Mouse (Mus musculus) forebrain, embryonic 15.5 days (tissue): ENCODE measurements around the gene Rcn1. TPM values are rescaled to one million over a fixed set of nuclear protein-coding genes. Genes with fewer than 3 reads are reported as not detected.
A peak's percentile ranks its signal among the peaks of the same experiment; 100 is the strongest.

Experiments
- ATAC-seq: fragments of 200-750 bp; cut with Nextera tagmentation; replicated peaks from 2 replicates; pipeline ENCODE4 v1.8.0; 2017; ENCODE audit warnings: mild to moderate bottlenecking, moderate TSS enrichment, moderate library complexity
- H3K27ac ChIP-seq: fragments of 300-500 bp; sonication (generic); replicated peaks from 2 replicates; pipeline ENCODE4 v1.5.1; 2015; ENCODE audit warnings: mild to moderate bottlenecking, inconsistent platforms
- H3K27me3 ChIP-seq: fragments of 300-500 bp; sonication (generic); 2 replicates; pipeline ENCODE4 v1.6.1; 2015; ENCODE audit warnings: inconsistent platforms
- H3K36me3 ChIP-seq: fragments of 300-500 bp; sonication (generic); 2 replicates; pipeline ENCODE4 v1.6.1; 2015; ENCODE audit warnings: mild to moderate bottlenecking, inconsistent platforms
- H3K4me1 ChIP-seq: fragments of 300-500 bp; sonication (generic); 2 replicates; pipeline ENCODE4 v1.6.1; 2015; ENCODE audit warnings: inconsistent platforms
- H3K4me2 ChIP-seq: fragments of 300-500 bp; sonication (generic); replicated peaks from 2 replicates; pipeline ENCODE4 v1.6.1; 2015; ENCODE audit warnings: mild to moderate bottlenecking, inconsistent platforms
- H3K4me3 ChIP-seq: fragments of 300-500 bp; sonication (generic); 2 replicates; pipeline ENCODE4 v1.5.1; 2015; ENCODE audit warnings: mild to moderate bottlenecking, inconsistent platforms
- H3K9ac ChIP-seq: fragments of 300-500 bp; sonication (generic); replicated peaks from 2 replicates; pipeline ENCODE4 v1.6.1; 2015; ENCODE audit warnings: mild to moderate bottlenecking, inconsistent platforms
- H3K9me3 ChIP-seq: fragments of 300-500 bp; sonication (generic); 2 replicates; pipeline ENCODE4 v1.6.1; 2016; ENCODE audit warnings: inconsistent platforms
- WGBS: fragments of 180-500 bp; shearing (Covaris S2); methylation state at CpG from one replicate; pipeline ENCODE4 v1.1.7; 2015; ENCODE audit warnings: mixed read lengths; 5-methylcytosine and 5-hydroxymethylcytosine counted together
- polyA plus RNA-seq: library from polyadenylated mRNA; unstranded; fragments of >200 nt; fragmentation: Nextera tagmentation; extraction: Ambion mirVana; gene quantifications from 2 replicates; pipeline ENCODE4 v1.2.1, GENCODE M21; 2015

Rcn1 gene
- polyA plus RNA-seq, 1 experiment from 2014 or later, result 53.8 TPM

DNA sequence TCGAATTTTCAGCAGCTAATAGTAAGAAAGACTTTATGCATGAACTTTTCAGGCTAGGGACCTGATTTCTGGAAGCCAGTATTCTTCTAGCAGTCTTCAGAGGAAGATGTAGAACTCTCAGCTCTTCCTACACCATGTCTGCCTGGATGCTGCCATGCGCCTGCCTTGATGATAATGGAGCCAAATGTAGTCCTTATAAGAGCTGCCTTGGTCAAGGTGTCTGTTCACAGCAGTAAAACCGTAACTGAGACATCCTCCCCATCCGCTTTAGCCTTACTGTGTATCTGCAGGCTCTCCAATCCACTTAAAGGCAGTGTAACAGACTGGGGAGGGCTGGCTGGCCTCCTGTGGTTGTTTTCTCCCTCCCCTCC is 7.7 kb downstream of the Rcn1 start:
- no peaks in the 10 kb centered on the region for H3K9me3 ChIP-seq
- no peak overlapping the region for H3K4me3 ChIP-seq
- no peaks in the 10 kb centered on the region for H3K4me1 ChIP-seq
- no peak overlapping the region for H3K27ac ChIP-seq
- ATAC-seq, result no peak
- WGBS, result 77% methylated on average over 4 of the region's 4 CpGs
- no peak overlapping the region for H3K4me2 ChIP-seq
- no peaks in the 10 kb centered on the region for H3K27me3 ChIP-seq
- H3K9ac ChIP-seq, result no peak overlapping the region
- no peaks in the 10 kb centered on the region for H3K36me3 ChIP-seq

DNA sequence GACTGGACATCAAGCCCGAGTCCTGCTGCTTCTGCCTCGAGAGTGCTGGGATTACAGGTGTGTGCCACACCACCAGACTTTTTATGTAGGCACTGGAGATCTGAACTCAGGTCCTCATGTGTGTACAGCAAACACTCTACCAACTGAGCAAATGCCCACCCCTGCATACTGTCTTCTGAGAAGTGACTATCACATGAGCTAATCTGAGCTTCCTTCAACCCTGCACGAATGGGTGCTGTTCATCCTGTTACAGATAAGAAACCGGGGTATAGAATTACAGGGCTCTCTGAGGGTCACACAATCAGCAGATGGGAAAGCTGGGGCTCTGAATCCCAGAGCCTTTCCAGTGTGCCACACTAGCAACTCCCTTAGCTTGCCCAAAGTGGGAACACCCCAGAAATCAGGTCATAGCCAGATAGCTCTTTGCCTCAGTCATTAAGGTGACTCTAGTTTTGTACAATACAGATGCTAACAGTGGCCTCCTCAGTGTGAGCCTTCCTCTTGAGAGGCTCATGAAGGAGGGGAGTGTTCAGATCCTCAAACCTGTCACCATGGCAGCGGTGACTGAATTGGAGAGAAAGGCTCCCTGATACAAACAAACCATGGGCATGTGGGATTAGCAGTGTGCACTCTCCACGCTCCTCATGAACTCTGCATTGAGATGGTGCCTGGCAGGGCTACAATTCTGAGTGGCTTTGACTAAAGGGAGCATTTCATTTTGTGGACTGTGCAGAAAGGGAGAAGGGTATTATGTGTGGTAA is 8.3 kb downstream of the Rcn1 start:
- peak; percentile 66 for ATAC-seq
- Histone ChIP-seq H3K4me2 (no peak overlapping the region), H3K27me3 (no peaks in the 10 kb centered on the region), H3K9me3 (no peaks in the 10 kb centered on the region), H3K36me3 (no peaks in the 10 kb centered on the region), H3K27ac (no peak overlapping the region), H3K4me1 (no peaks in the 10 kb centered on the region), H3K4me3 (no peak overlapping the region), H3K9ac (no peak overlapping the region)
- WGBS, result 76% methylated on average over 6 of the region's 6 CpGs

DNA sequence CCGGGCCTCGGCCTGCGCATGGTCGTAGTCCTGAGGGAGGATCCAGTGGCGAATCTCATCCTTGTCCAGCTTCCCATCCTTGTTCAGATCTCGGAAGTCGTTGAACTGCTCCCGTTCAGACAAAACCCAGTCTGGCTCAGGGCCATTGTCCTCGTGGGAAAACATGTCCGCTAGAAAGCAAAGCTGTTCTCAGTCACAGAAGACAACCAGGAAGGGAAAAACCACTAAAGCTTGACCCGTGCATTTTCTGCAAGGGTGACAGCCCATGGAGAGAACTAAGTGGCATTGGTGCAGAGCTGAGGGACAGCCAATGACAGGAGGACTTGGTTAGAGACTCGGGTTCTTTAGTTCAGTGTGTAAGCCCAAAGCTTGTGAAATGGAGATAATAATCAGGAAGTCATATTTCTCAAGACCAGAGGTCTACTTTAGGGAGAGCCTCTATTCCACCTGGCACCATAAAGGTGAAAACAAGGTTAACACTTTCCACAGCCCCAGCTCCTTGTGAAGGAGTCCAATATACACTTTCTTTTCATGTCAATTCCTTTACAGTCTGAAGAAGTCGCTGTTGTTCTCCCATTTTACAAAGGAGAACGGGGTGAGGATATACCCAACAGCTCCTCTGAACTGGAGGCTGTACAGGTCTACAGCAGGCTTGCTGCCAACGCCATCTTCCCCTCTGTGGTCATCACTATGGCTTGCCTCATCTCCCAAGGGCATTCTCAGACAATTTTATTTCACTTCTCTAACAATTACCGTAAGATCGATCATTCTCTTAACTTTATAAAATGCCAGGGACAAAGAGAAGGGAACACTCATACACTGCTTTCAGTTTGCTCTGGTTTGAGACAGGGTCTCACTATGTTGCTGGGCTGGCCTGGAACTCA is 9.9 kb downstream of the Rcn1 start:
- H3K36me3 ChIP-seq, result no peaks in the 10 kb centered on the region
- 87% methylated on average over 17 of the region's 17 CpGs for WGBS

GRCm38 (mm10) chr2:105386418-105386817 is 12.7 kb downstream of the Rcn1 start:
- WGBS, result 90% methylated on average over 4 of the region's 4 CpGs
- ATAC-seq, result no peak
- no peak overlapping the region for H3K4me3 ChIP-seq
- no peak overlapping the region for H3K9ac ChIP-seq
- no peak overlapping the region for H3K27ac ChIP-seq
- no peak overlapping the region for H3K4me2 ChIP-seq
- H3K9me3 ChIP-seq, result no peaks in the 10 kb centered on the region
- no peaks in the 10 kb centered on the region for H3K36me3 ChIP-seq
- H3K4me1 ChIP-seq, result no peaks in the 10 kb centered on the region
- no peaks in the 10 kb centered on the region for H3K27me3 ChIP-seq

More for the DNA sequence above, 9.9 kb downstream of the Rcn1 start:
- Histone ChIP-seq H3K4me3 (no peak overlapping the region), H3K9me3 (no peaks in the 10 kb centered on the region), H3K9ac (no peak overlapping the region), H3K4me1 (no peaks in the 10 kb centered on the region), H3K27me3 (no peaks in the 10 kb centered on the region), H3K4me2 (no peak overlapping the region), H3K27ac (no peak overlapping the region)
- ATAC-seq, result no peak

DNA sequence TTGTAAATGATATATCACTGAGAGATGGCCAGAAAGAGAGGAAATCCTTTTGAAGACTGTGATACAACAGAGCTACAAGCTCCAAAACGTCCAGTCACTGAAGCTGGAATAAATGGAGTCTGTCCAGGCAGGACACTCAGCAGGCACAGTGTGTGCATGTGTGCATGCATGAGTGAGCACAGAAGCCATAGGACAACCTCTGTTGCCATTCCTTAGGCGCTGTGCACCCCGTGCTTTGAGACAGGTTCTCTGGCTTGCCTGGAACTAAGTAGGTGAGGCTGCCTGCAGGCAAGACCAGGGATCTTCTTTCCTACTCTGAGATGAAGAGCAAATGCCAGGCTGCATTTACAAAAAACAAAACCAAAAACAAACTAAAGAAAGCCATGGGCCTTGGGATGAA is 14.1 kb downstream of the Rcn1 start:
- H3K4me2 ChIP-seq, result no peak overlapping the region
- WGBS, result 80% methylated on average over 3 of the region's 3 CpGs
- no peak for ATAC-seq
- H3K4me3 ChIP-seq, result no peak overlapping the region
- H3K27ac ChIP-seq, result no peak overlapping the region
- no peaks in the 10 kb centered on the region for H3K4me1 ChIP-seq
- no peaks in the 10 kb centered on the region for H3K36me3 ChIP-seq
- no peak overlapping the region for H3K9ac ChIP-seq
- no peaks in the 10 kb centered on the region for H3K9me3 ChIP-seq
- no peaks in the 10 kb centered on the region for H3K27me3 ChIP-seq

DNA sequence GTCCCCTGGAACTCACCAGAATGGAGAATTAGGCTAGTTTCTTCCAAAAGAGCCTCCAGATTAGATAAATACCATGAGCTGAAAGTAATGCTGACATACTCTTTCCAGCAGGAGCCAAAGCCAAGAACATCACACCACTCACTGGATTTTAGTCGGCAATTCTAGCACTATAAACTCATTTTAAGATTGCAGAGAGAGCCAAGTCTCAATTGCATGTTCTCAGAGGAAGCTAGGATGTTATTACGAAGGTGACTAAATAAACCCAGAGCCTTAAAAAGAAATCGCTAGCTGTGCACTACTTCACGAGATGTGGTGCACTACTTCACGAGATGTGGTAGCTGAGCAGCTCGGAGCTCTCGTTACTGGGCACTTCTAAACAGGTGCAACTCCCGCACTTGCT is 16.1 kb downstream of the Rcn1 start:
- Histone ChIP-seq H3K27me3 (no peaks in the 10 kb centered on the region), H3K9me3 (no peaks in the 10 kb centered on the region), H3K4me3 (no peak overlapping the region), H3K27ac (no peak overlapping the region), H3K9ac (no peak overlapping the region), H3K4me1 (no peaks in the 10 kb centered on the region), H3K36me3 (no peaks in the 10 kb centered on the region), H3K4me2 (no peak overlapping the region)
- 82% methylated on average over 8 of the region's 8 CpGs for WGBS
- no peak for ATAC-seq

DNA sequence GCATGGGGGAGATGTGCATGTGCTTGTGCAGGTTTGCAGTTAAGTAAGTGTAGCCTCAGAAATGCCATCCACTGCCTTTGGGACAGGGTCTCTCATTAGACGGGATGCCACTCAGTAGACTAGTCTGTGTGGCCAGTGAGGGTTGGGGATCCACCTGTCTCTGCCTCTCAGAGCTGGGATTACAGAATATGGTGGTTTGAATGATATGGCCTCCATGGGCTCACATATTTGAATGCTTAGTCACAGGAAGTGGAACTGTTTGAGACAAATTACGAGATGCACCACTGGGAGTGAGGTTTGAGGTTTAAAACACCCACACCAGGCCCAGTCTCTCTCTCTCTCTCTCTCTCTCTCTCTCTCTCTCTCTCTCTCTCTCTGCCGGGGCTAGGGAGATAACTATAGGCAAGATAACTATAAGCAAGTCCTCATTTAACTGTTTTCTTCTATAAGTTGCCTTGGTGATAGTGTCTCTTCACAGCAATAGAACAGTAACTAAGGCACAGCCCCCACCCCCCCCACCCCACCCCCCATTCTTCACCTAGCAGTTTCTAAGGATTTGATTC is 18.3 kb downstream of the Rcn1 start:
- H3K9ac ChIP-seq, result no peak overlapping the region
- H3K27ac ChIP-seq, result no peak overlapping the region
- no peak for ATAC-seq
- H3K4me3 ChIP-seq, result no peak overlapping the region
- no peaks in the 10 kb centered on the region for H3K9me3 ChIP-seq
- H3K4me2 ChIP-seq, result no peak overlapping the region
- H3K4me1 ChIP-seq, result no peaks in the 10 kb centered on the region
- 84% methylated on average over 3 of the region's 3 CpGs for WGBS
- H3K27me3 ChIP-seq, result no peaks in the 10 kb centered on the region
- no peaks in the 10 kb centered on the region for H3K36me3 ChIP-seq

DNA sequence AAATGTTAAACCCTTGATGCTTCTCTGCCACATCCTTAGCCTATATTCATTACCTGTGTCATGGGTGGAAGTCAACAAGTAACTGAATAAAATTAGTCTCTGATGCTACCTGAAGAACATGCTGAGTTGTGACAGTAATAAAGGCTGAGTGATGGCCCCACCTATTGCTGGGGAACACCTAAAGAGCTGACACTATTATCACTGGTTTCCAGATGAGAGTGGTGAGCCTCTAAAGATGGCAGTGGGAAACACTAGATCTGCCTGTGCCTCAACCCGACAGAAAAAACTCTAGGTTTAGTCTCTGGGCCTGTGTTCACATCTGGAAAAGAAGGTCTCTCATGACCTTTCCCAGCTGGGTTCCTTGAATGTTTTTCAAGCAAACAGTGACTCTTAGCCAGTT is 19.4 kb downstream of the Rcn1 start:
- Histone ChIP-seq H3K4me3 (no peak overlapping the region), H3K27ac (no peak overlapping the region), H3K4me2 (no peak overlapping the region), H3K9me3 (no peaks in the 10 kb centered on the region), H3K27me3 (no peaks in the 10 kb centered on the region), H3K4me1 (no peaks in the 10 kb centered on the region), H3K36me3 (no peaks in the 10 kb centered on the region), H3K9ac (no peak overlapping the region)
- 81% methylated on average over 1 of the region's 1 CpGs for WGBS
- no peak for ATAC-seq

DNA sequence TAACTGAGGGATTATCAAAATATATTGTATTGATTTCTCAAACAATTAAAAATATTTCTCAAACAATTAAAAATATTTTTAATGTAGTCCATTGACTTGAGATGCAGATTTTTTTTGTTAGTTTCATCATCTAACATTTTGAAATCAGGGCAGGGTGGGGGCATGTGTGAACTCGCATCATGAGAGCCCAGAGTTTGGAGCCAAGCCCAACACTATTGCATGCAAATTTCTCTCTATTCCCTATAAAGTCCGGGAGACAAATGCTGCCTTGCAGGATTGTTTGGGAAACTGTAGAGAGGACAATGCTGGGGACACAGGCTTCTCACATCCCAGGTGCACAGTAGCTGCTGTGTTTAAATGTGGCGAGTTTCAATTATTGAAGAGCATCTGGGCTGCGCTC is 23.4 kb downstream of the Rcn1 start:
- WGBS, result 80% methylated on average over 4 of the region's 4 CpGs
- H3K4me2 ChIP-seq, result no peak overlapping the region
- H3K9me3 ChIP-seq, result no peaks in the 10 kb centered on the region
- H3K4me1 ChIP-seq, result peaks cover 3% of the 10 kb centered on the region
- H3K27ac ChIP-seq, result no peak overlapping the region
- no peak overlapping the region for H3K9ac ChIP-seq
- H3K4me3 ChIP-seq, result no peak overlapping the region
- no peaks in the 10 kb centered on the region for H3K27me3 ChIP-seq
- H3K36me3 ChIP-seq, result no peaks in the 10 kb centered on the region
- ATAC-seq, result no peak

GRCm38 (mm10) chr2:105375261-105375660 is 23.9 kb downstream of the Rcn1 start:
- H3K4me3 ChIP-seq, result no peak overlapping the region
- peaks cover 7% of the 10 kb centered on the region for H3K4me1 ChIP-seq
- H3K9me3 ChIP-seq, result no peaks in the 10 kb centered on the region
- no peak overlapping the region for H3K27ac ChIP-seq
- H3K27me3 ChIP-seq, result no peaks in the 10 kb centered on the region
- H3K4me2 ChIP-seq, result no peak overlapping the region
- WGBS, result 90% methylated on average over 7 of the region's 7 CpGs
- H3K36me3 ChIP-seq, result no peaks in the 10 kb centered on the region
- H3K9ac ChIP-seq, result no peak overlapping the region
- ATAC-seq, result no peak

DNA sequence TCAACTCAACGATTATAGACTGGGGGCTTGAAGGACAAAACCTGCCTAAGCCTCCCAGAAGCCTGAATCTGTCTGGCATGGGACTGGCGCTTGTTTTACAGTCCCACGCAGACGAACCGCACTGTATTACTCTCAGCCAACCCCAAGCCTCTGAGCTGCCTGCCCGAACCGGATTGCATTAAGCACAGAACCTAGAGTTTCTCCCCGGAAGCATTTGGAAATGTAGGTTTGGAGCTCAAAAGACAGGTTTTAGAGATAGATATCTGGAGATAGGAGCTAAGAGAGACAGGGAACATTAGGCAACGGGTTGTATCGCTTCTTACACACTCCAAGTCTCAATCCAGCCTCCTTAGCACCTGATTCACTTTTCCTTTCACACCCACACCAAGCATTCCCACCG is 25.5 kb downstream of the Rcn1 start:
- no peaks in the 10 kb centered on the region for H3K9me3 ChIP-seq
- no peak overlapping the region for H3K9ac ChIP-seq
- H3K27me3 ChIP-seq, result no peaks in the 10 kb centered on the region
- H3K4me2 ChIP-seq, result no peak overlapping the region
- H3K27ac ChIP-seq, result no peak overlapping the region
- 90% methylated on average over 11 of the region's 11 CpGs for WGBS
- no peaks in the 10 kb centered on the region for H3K36me3 ChIP-seq
- H3K4me1 ChIP-seq, result peaks cover 12% of the 10 kb centered on the region
- H3K4me3 ChIP-seq, result no peak overlapping the region
- no peak for ATAC-seq

GRCm38 (mm10) chr2:105372727-105373126 is 26.4 kb downstream of the Rcn1 start:
- peaks cover 12% of the 10 kb centered on the region for H3K4me1 ChIP-seq
- WGBS, result 83% methylated on average over 5 of the region's 5 CpGs
- no peak overlapping the region for H3K4me2 ChIP-seq
- no peaks in the 10 kb centered on the region for H3K36me3 ChIP-seq
- ATAC-seq, result no peak
- no peaks in the 10 kb centered on the region for H3K9me3 ChIP-seq
- H3K4me3 ChIP-seq, result no peak overlapping the region
- H3K27ac ChIP-seq, result no peak overlapping the region
- H3K27me3 ChIP-seq, result no peaks in the 10 kb centered on the region
- H3K9ac ChIP-seq, result no peak overlapping the region
